Mouse (Mus musculus): ENCODE measurements around the gene Slc27a5.

GRCm38 (mm10) chr7:13023928-13024731 is 26.1 kb upstream of the Slc27a5 start:
- TF ChIP-seq UBTF (IDR thresholded peaks at IDR 0.05; ENCODE audit: borderline replicate concordance, insufficient read depth, low read depth, low read length) (no peak), HCFC1 (IDR thresholded peaks at IDR 0.05; ENCODE audit: low read depth, low read length) (peak; percentile 71), TAL1 (IDR thresholded peaks at IDR 0.05; ENCODE audit: low read length) (no peak), TBP (IDR thresholded peaks at IDR 0.05; ENCODE audit: low read depth, low read length) (peak; percentile 36; the same call in 1 of the 2 replicates), POLR2A (IDR thresholded peaks at IDR 0.05; ENCODE audit: control insufficient read depth in 1 of 2, insufficient read depth in 1 of 2, low read depth in 1 of 2, low read length in 2 of 2, poor library complexity in 1 of 2) (peak; percentile 90 to 95), CHD1 (IDR thresholded peaks at IDR 0.05; ENCODE audit: low read depth, low read length) (no peak), CHD2 (IDR thresholded peaks at IDR 0.05; ENCODE audit: low read length) (no peak), POLR2AphosphoS2 (IDR thresholded peaks at IDR 0.05; ENCODE audit: low read length) (peak; percentile 95), ZC3H11A (IDR thresholded peaks at IDR 0.05; ENCODE audit: low read depth, low read length) (no peak), KAT2A (conservative IDR thresholded peaks at IDR 0.05; ENCODE audit: low read depth, low read length) (no peak), GATA1 (IDR thresholded peaks at IDR 0.05; ENCODE audit: low read depth, low read length) (no peak), GABPA (IDR thresholded peaks at IDR 0.05; ENCODE audit: low read depth, low read length) (no peak), ZMIZ1 (IDR thresholded peaks at IDR 0.05; ENCODE audit: low read depth, low read length) (peak; percentile 96)

Data from MEL (cell line).